Mouse (Mus musculus): ENCODE measurements around the gene Nmnat3. TPM values are rescaled to one million over a fixed set of nuclear protein-coding genes. Genes with fewer than 3 reads are reported as not detected.

Gene Nmnat3
- polyA plus RNA-seq, 1 experiment from 2014 or later, result 7.0 TPM

- 75% methylated on average over 3 of the region's 3 CpGs for WGBS
- Histone ChIP-seq H3K36me3 (ENCODE audit: control insufficient read depth, insufficient read depth, low read length) (no peaks in the 10 kb centered on the region), H3K9me3 (ENCODE audit: control insufficient read depth, low read length) (peaks cover 6% of the 10 kb centered on the region; the same call in 1 of the 2 replicates), H3K27ac (ENCODE audit: low read length) (no peak overlapping the region), H3K4me3 (ENCODE audit: low read length) (no peak overlapping the region), H3K4me1 (replicated peaks; ENCODE audit: control insufficient read depth, insufficient read depth, low read length) (no peaks in the 10 kb centered on the region), H3K4me2 (ENCODE audit: low read depth, low read length) (no peak overlapping the region), H3K27me3 (ENCODE audit: control insufficient read depth, insufficient read depth, low read depth, low read length) (no peaks in the 10 kb centered on the region), H3K9ac (ENCODE audit: low read length) (no peak overlapping the region)
- ATAC-seq (ENCODE audit: low read depth), result no peak
Observed at GRCm38 (mm10) chr9:98320785-98321184, 33.5 kb downstream of the Nmnat3 start.

- Histone ChIP-seq H3K4me1 (replicated peaks; ENCODE audit: control insufficient read depth, insufficient read depth, low read length) (no peaks in the 10 kb centered on the region), H3K9me3 (ENCODE audit: control insufficient read depth, low read length) (peaks cover 6% of the 10 kb centered on the region; the same call in 1 of the 2 replicates), H3K27ac (ENCODE audit: low read length) (no peak overlapping the region), H3K4me2 (ENCODE audit: low read depth, low read length) (no peak overlapping the region), H3K27me3 (ENCODE audit: control insufficient read depth, insufficient read depth, low read depth, low read length) (no peaks in the 10 kb centered on the region), H3K36me3 (ENCODE audit: control insufficient read depth, insufficient read depth, low read length) (no peaks in the 10 kb centered on the region), H3K4me3 (ENCODE audit: low read length) (no peak overlapping the region), H3K9ac (ENCODE audit: low read length) (no peak overlapping the region)
- 86% methylated on average over 1 of the region's 1 CpGs for WGBS
- no peak for ATAC-seq (ENCODE audit: low read depth)
Observed at GRCm38 (mm10) chr9:98326088-98326487, 38.9 kb downstream of the Nmnat3 start.

DNA sequence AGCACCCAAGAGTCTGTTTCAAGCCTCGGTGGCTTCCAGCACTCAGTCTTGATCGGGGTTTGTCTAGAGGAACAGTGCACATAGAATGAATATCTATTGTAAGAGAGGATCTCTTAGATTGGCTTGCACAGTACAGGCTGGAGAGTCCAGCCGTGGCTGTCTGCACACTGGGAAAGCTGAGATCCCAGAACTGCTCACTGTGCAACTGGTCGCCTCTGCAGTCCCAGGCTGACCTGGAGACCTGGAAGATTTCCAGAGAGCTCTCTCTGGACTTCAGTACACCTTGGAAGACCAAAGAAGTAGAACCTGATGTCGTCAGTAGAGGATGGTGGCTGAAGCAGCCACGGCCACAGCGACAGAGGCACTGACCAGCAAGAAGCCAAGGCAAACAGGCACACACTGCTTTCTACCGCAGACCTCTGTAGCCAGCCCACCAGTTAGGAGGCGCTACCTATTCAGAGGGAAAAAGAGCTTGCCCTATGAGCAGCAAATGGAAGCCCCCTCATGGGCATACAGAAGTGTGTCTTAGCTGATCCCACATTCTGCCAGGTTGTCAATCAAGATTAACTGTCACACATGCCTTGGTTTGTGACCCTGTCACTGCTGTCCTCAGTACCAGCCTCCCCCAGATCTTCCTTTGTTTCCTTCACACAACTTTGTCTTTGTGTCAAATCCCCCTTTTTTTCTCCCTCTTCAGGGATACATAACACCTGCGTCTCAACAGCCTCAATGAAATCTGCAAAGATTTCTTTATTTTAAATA lies 41.4 kb downstream of the Nmnat3 start:
- Histone ChIP-seq H3K4me2 (ENCODE audit: low read depth, low read length) (no peak overlapping the region), H3K27ac (ENCODE audit: low read length) (no peak overlapping the region), H3K27me3 (ENCODE audit: control insufficient read depth, insufficient read depth, low read depth, low read length) (no peaks in the 10 kb centered on the region), H3K9ac (ENCODE audit: low read length) (no peak overlapping the region), H3K9me3 (ENCODE audit: control insufficient read depth, low read length) (no peaks in the 10 kb centered on the region), H3K4me1 (replicated peaks; ENCODE audit: control insufficient read depth, insufficient read depth, low read length) (no peaks in the 10 kb centered on the region), H3K36me3 (ENCODE audit: control insufficient read depth, insufficient read depth, low read length) (no peaks in the 10 kb centered on the region), H3K4me3 (ENCODE audit: low read length) (no peak overlapping the region)
- no peak for ATAC-seq (ENCODE audit: low read depth)
- 86% methylated on average over 10 of the region's 10 CpGs for WGBS

GRCm38 (mm10) chr9:98329274-98330105 lies 42.3 kb downstream of the Nmnat3 start:
- Histone ChIP-seq H3K4me1 (replicated peaks; ENCODE audit: control insufficient read depth, insufficient read depth, low read length) (no peaks in the 10 kb centered on the region), H3K9me3 (ENCODE audit: control insufficient read depth, low read length) (no peaks in the 10 kb centered on the region), H3K9ac (ENCODE audit: low read length) (no peak overlapping the region), H3K4me2 (ENCODE audit: low read depth, low read length) (0 out of 2 replicates have a peak overlapping the region, but pooled peaks have one; percentile 6), H3K27ac (ENCODE audit: low read length) (no peak overlapping the region), H3K27me3 (ENCODE audit: control insufficient read depth, insufficient read depth, low read depth, low read length) (no peaks in the 10 kb centered on the region), H3K36me3 (ENCODE audit: control insufficient read depth, insufficient read depth, low read length) (no peaks in the 10 kb centered on the region), H3K4me3 (ENCODE audit: low read length) (no peak overlapping the region)
- WGBS, result 46% methylated on average over 20 of the region's 20 CpGs
- peak; percentile 85 for ATAC-seq (ENCODE audit: low read depth)

GRCm38 (mm10) chr9:98333219-98333754 lies 46.1 kb downstream of the Nmnat3 start:
- no peak overlapping the region for H3K27ac ChIP-seq (ENCODE audit: low read length)
- WGBS, result 63% methylated on average over 3 of the region's 3 CpGs
- H3K9me3 ChIP-seq (ENCODE audit: control insufficient read depth, low read length), result no peaks in the 10 kb centered on the region
- H3K27me3 ChIP-seq (ENCODE audit: control insufficient read depth, insufficient read depth, low read depth, low read length), result no peaks in the 10 kb centered on the region
- H3K4me2 ChIP-seq (ENCODE audit: low read depth, low read length), result no peak overlapping the region
- H3K4me1 ChIP-seq (replicated peaks; ENCODE audit: control insufficient read depth, insufficient read depth, low read length), result 0 out of 2 replicates have a peak, but pooled peaks cover 4% of the 10 kb centered on the region
- ATAC-seq (ENCODE audit: low read depth), result no peak
- no peak overlapping the region for H3K4me3 ChIP-seq (ENCODE audit: low read length)
- H3K9ac ChIP-seq (ENCODE audit: low read length), result no peak overlapping the region
- no peaks in the 10 kb centered on the region for H3K36me3 ChIP-seq (ENCODE audit: control insufficient read depth, insufficient read depth, low read length)

GRCm38 (mm10) chr9:98337881-98338769 lies 50.9 kb downstream of the Nmnat3 start:
- Histone ChIP-seq H3K27ac (ENCODE audit: low read length) (no peak overlapping the region), H3K36me3 (ENCODE audit: control insufficient read depth, insufficient read depth, low read length) (no peaks in the 10 kb centered on the region), H3K4me3 (ENCODE audit: low read length) (no peak overlapping the region), H3K27me3 (ENCODE audit: control insufficient read depth, insufficient read depth, low read depth, low read length) (no peaks in the 10 kb centered on the region), H3K4me1 (replicated peaks; ENCODE audit: control insufficient read depth, insufficient read depth, low read length) (0 out of 2 replicates have a peak, but pooled peaks cover 6% of the 10 kb centered on the region), H3K4me2 (ENCODE audit: low read depth, low read length) (no peak overlapping the region), H3K9ac (ENCODE audit: low read length) (no peak overlapping the region), H3K9me3 (ENCODE audit: control insufficient read depth, low read length) (no peaks in the 10 kb centered on the region)
- ATAC-seq (ENCODE audit: low read depth), result peak; percentile 60; the same call in 1 of the 2 replicates
- WGBS, result 57% methylated on average over 15 of the region's 15 CpGs

DNA sequence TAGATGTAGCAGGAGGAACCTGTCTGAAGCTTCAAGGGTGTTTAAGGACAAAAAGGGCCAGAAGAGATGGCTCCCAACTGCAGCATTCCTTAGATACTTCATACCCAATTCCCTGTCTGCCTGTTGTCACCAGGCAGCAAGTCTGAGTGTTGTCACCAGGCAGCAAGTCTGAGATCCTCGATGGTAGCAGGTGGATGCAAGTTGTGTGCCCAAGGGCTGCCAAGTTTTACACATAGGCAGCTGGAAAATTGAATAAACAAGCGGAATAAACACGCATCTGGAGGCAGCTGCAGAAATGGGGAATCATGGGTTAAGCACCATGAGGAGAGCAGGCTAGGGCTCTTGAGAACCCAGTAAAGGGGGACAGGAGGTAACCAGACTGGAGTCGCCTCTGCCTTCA lies 52.7 kb downstream of the Nmnat3 start:
- WGBS, result 38% methylated on average over 4 of the region's 4 CpGs
- H3K9ac ChIP-seq (ENCODE audit: low read length), result no peak overlapping the region
- no peak for ATAC-seq (ENCODE audit: low read depth)
- no peaks in the 10 kb centered on the region for H3K27me3 ChIP-seq (ENCODE audit: control insufficient read depth, insufficient read depth, low read depth, low read length)
- H3K4me3 ChIP-seq (ENCODE audit: low read length), result no peak overlapping the region
- no peaks in the 10 kb centered on the region for H3K36me3 ChIP-seq (ENCODE audit: control insufficient read depth, insufficient read depth, low read length)
- H3K27ac ChIP-seq (ENCODE audit: low read length), result no peak overlapping the region
- H3K4me1 ChIP-seq (replicated peaks; ENCODE audit: control insufficient read depth, insufficient read depth, low read length), result 0 out of 2 replicates have a peak, but pooled peaks cover 6% of the 10 kb centered on the region
- no peak overlapping the region for H3K4me2 ChIP-seq (ENCODE audit: low read depth, low read length)
- H3K9me3 ChIP-seq (ENCODE audit: control insufficient read depth, low read length), result no peaks in the 10 kb centered on the region

GRCm38 (mm10) chr9:98340427-98340826 lies 53.2 kb downstream of the Nmnat3 start:
- H3K4me3 ChIP-seq (ENCODE audit: low read length), result no peak overlapping the region
- H3K36me3 ChIP-seq (ENCODE audit: control insufficient read depth, insufficient read depth, low read length), result no peaks in the 10 kb centered on the region
- H3K27me3 ChIP-seq (ENCODE audit: control insufficient read depth, insufficient read depth, low read depth, low read length), result no peaks in the 10 kb centered on the region
- no peaks in the 10 kb centered on the region for H3K9me3 ChIP-seq (ENCODE audit: control insufficient read depth, low read length)
- no peak overlapping the region for H3K27ac ChIP-seq (ENCODE audit: low read length)
- ATAC-seq (ENCODE audit: low read depth), result no peak
- no peak overlapping the region for H3K4me2 ChIP-seq (ENCODE audit: low read depth, low read length)
- no peak overlapping the region for H3K9ac ChIP-seq (ENCODE audit: low read length)
- 0 out of 2 replicates have a peak, but pooled peaks cover 6% of the 10 kb centered on the region for H3K4me1 ChIP-seq (replicated peaks; ENCODE audit: control insufficient read depth, insufficient read depth, low read length)
- WGBS, result 68% methylated on average over 4 of the region's 4 CpGs
